Mouse (Mus musculus): Measurements from ENCODE around the gene Zfp280b.
"Not testable (repeated sequence)": the region's sequence is repeated elsewhere in the genome, so short reads cannot be mapped to it uniquely, and the experiment has no call there.

The Zfp280b gene

DNA sequence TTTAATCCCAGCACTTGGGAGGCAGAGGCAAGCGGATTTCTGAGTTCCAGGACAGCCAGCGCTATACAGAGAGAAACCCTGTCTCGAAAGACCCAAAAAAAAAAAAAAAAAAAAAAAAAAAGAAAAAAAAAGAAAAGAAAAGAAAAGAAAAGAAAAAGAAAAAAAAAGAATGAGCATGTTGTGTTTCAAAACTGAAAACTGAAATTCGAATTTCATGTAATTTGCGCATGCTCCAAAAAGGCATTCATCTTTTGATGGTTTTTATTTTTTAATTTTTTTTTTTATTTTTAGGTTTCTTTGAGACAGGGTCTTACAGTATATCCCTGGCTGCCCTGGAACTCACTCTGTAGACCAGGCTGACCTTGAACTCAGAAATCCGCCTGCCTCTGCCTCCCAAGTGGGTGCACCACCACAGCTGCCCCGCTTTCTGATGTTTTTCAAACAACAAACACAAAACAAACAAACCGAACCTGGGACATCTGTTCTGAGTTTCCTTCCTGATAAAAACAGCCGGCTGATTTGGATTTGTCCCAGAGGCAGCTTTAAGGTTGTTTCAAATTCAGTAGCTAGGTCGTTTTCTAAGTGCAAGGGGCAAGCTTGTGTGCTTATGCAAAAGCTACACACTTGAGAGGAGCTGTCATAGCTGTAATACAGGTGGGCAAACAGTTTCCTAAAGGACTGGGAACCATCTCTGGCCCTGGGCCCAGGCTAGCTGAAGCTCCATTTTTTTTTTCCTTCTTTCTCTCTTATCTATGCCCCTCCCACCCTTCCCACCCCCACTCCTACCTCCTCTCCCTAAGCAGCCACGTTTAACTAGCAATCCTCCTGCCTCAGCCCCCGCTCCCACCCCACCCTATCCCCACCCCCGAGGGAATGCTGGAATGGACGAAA lies 694 bp upstream of the Zfp280b start:
- no peak for DNase-seq

DNA sequence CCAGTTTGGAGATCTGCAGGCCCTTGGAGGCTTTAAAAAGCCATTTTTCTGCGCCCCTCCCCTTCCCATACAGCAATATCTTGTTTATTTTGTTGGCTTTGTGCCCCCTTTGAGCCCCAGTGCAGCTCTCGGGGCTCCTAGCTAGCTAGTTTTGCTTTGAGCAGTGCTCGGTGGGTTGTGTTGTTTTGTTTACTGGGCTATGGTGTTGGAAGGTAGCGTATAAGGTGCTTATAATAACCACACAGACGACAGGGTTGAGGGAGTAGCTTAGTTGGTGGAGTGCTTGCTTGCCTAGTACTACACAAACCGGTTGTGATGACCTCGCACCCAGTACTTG lies 637 bp downstream of the Zfp280b start:
- DNase-seq, result no peak

DNA sequence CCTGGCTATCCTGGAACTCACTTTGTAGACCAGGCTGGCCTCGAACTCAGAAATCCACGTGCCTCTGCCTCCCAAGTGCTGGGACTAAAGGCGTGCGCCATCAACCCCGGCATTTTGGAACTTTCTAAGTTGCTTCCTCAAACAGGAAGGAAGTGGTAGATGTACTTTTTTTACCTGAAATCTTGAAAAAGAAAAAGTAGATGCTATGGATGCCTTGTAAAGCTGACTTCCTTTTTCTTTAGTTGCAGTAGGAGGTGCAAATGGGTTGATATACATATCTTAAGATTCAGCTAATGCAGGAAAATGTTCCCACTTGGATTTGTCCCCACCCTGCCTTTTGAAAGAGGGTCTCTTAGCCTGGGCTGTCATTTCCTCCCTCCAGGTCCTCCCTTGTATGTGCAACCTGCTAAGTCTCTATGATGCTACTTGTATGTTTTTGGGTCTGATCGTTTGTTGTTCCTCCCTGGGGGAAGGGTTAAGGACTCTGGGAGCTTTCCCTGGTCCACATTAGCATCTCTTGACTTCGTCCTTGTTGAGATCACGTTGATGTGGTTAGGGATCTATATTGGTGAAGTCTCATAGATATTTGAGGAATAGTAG lies 1.7 kb downstream of the Zfp280b start:
- no peak for DNase-seq

DNA sequence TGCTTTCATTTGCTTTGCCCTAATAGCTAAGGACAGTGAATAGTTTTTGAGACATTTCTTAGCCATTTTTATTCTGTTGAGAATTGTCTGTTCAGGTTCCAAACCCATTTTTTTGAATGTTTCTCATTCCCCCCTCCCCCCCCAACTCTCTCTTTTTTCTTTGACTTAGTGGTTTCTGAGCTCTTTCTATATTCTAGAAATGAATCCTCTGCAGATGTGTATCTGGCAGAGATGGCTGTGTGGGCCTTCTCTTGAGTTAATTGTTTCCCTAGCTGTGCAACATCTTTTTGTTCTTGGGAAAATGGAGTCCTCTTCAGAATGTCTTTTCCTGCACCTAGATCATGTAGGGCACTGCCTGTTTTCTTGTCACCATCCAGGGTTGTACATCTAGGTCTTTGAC lies 2.8 kb downstream of the Zfp280b start:
- DNase-seq, result no peak

DNA sequence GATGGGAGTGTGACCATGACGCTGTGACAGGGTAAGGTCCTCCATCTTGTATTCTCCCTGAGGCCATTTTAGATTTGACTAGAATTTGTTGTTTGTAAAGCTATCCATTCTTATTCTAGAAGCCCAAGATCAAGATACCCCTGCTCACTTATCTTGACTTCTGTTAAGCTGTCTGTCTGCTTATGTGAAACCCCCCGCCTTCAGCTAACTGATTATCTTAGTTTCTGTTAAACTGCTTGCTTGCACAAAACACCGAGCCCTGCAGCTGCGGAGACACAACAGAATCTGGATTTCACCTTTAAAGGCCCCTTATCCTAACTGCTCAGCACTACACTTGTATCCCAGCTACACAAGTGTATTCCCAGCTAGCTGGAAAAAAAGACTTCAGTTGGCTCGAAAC lies 4.5 kb downstream of the Zfp280b start:
- DNase-seq, result no peak

DNA sequence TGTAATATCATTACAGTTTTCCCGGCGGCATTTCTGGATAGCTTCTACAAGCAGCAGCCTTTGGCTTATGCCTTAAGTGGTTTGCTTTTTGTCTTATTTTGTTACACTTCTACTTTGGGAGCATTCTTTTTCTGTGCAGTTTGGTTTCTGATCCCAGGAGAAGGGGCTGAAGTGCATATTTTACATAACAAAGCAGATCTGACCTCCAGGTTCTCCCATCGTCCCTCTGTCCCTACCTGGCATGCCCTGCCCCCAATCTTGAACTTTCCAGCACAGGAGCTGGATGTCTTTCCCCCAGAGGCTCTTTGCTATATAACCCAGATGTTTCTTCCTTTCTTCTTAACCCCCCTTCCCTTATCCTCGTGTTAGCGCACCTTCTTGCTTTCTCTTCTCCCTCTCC lies 12.9 kb downstream of the Zfp280b start:
- no peak for DNase-seq

DNA sequence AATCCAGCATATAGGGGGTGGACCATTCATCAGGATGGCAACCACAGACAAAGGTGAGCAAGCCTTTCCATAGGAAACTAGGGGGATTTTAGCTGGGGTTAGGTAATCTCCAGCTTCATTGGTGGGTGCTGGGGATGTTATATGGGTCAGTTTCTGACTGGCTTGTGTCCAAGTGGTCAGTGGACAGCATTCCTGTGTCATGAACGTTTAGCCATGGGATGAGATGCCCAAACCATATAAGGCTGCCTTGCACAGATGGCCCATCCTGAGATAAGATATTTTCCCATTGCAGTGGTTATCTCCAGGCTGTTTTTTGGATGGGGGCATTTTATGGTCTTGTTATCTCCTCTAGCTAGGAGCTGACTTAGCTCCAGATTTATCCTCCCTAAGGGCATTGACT lies 14.3 kb downstream of the Zfp280b start:
- no peak for DNase-seq

DNA sequence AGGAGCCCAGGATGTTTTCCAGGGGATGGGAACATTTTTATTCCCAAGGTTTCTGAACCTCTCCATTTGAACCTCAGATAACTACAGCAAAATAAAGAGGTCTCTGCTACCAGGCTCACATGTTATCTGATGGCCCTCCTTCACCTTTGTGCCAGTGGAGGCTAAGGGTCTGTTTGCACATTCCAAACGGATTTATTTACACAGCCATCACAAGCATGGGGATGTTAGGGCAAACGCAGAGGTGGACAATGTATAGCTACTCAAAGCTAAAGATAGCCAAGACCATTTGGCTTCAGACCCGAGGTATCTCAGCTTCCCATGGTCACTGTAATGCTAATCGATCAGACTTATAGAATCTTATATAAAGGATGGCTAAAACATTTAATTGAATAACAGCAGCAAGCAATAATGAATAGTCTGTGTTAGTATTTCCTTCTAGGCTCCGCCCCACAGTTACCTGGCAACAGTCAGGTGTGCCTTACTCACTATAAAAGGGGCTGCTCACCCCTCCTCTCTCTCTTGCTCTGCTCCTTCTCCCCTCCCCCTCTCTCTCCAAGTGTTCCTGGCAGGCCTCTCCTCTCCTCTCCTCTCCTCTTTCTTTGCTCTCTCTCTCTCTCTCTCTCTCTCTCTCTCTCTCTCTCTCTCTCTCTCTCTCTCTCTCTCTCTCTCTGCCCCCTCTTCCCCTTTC lies 14.9 kb downstream of the Zfp280b start:
- no peak for DNase-seq

DNA sequence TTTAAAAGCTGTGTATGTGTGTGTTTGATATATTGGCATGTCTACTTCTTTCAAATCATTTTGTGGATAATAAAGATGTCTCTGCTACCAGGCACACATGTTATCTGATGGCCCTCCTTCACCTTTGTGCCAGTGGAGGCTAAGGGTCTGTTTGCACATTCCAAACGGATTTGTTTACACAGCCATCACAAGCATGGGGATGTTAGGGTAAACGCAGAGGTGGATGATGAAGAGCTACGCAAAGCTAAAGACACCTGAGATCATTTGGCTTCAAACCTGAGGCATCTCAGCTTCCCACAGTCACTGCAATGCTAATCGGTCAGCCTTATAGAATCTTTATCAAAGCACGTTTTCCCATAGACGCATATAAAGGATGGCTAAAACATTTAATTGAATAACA lies 16.5 kb downstream of the Zfp280b start:
- DNase-seq, result no peak

DNA sequence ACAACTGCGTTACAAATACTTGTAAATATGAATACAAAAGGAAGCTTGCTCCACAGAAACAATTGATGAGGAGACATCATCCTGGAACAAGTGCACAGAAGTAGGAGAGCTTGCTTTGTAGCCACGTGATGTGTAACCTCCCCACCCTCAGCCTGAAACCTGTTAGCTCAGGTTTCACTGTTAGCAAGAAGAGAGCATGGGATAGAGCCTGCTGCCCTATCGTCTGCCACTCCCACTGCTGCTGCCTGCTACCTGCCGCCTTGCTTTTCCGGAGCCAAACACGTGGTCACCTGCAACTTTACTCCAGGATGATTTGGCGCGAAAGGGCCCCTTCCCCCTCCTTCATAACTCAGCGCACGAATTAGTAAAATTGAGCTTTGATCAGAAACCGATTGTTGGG lies 19.4 kb downstream of the Zfp280b start:
- DNase-seq, result no peak

DNA sequence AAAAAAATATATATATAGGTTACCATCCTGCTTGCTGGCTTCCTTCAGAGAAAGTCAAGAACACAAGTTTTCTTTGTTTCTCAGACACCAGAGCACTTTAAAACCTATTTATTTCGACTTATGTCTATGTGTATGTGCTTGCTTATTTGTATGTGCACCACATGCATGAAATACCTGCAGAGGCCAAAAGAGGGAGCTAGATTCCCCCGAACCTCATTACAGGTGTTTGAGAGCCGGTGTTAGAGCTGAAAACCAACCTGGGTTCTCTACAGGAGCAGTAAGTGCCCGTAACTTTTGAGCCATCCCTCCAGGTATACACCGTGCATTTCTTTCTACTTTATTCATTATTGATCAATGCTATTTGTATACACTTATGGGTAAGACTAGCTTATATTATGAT lies 30.0 kb downstream of the Zfp280b start:
- no peak for DNase-seq

DNA sequence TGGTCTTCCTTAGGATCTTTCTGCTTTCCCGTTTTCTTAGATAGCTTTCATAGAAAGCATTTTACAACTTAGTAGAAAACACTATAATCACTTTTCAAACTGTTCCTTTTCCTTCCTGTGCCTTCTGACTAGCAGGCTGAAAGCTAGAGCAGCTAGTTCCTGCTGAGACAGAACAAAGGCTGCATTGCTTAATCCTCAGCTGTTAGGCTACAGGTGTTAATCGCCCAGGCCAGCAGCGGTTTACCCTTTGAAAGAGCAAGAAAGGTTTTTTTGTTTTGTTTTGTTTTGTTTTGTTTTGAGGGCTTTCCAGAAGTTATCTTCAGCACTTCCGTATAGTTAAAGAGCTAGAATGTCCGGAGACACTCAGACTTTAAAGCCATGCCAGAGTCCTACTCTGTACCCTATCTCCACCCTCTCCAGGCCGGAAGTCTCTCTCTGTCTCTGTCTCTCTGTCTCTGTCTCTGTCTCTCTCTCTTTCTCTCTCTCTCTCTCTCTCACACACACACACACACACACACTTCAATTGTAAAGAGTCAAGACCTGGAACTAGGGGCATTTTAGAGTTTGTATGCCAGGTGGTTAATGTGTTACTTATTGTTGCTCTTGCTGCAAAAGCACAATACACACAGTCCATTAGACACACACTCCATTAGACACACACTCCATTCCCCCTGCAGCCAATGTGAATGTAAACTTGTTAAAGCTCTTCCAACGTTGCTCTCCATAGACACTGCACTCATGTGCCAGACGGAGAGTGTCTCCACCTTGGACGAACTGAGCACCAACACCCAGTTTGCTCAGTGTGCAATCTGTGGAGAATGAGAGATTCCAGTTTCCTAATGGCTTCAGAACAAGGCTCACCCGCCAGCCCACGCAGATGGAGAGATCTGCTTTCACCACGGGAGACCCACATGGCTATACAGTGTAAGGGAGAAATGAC lies 35.5 kb downstream of the Zfp280b start:
- DNase-seq, result no peak

DNA sequence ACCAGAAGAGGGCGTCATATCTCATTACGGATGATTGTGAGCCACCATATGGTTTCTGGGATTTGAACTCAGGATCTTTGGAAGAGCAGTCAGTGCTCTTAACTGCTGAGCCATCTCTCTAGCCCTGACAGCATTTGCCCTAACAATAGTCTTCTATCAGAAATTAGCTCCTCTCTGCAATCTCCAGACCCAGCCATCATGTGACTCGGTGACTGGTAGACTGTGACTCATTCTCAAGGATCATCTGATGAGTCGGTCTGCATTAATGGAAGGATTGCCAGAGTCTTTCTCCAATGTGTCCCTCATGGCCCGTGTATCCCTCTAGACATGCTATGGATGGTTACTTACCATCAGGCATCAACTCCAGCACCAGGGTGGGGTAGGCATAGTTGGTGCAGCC lies 39.6 kb downstream of the Zfp280b start:
- DNase-seq, result not testable (repeated sequence)

DNA sequence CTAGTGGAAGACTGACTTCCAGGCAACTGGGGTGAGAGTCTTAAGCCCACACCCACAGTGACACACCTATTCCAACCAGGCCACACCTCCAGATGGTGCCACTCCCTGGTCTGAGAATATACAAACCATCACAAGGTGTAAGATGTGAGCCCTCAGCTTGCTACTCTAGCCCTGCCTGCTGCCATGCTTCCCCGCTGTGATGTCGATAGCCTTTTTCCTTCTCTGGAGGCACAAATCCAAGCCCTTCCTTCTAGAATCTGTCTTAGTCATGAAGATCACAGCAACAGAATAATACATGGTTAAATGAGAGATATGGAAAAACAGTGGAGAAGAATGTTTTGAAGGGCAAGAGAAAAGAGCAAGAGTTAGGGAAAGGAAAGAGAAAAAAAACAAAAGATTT lies 44.6 kb downstream of the Zfp280b start:
- not testable (repeated sequence) for DNase-seq
